Mouse (Mus musculus) small intestine, adult 2 months (tissue): ENCODE measurements around the gene Emp3.

ENCODE experiments used
- CTCF ChIP-seq: fragments of 200-500 bp; IDR thresholded peaks from 2 replicates; pipeline ENCODE4 v1.5.1; 2012; ENCODE audit warnings: low read depth, mild to moderate bottlenecking, control low read depth, inconsistent platforms, low read length, moderate library complexity, mixed read lengths; ENCODE audit not compliant: insufficient replicate concordance, insufficient read length; ENCODE audit errors: extremely low read depth
- POLR2A ChIP-seq: fragments of 200-500 bp; IDR thresholded peaks from 2 replicates; pipeline ENCODE4 v1.6.1; 2012; ENCODE audit warnings: low read depth, mild to moderate bottlenecking, control low read depth, inconsistent platforms, low read length, moderate library complexity

- TF ChIP-seq CTCF (no peak), POLR2A (peak; percentile 84; the same call in 1 of the 2 replicates)
These were observed 24.5 kb downstream of the Emp3 start, which contains the start of the genes Syngr4 and Tmem143 for GRCm38 (mm10) chr7:45896517-45897257.
